Mouse (Mus musculus) forebrain, embryonic 11.5 days (tissue): Measurements from ENCODE around the gene Yaf2. TPM values are rescaled to one million over a fixed set of nuclear protein-coding genes. Genes with fewer than 3 reads are reported as not detected.
"Not testable (repeated sequence)": the region's sequence is repeated elsewhere in the genome, so short reads cannot be mapped to it uniquely, and the experiment has no call there.

Experiments used
- ATAC-seq: fragments of 200-750 bp; cut with Nextera tagmentation; replicated peaks from 2 replicates; pipeline ENCODE4 v1.8.0; 2017; ENCODE audit warnings: moderate TSS enrichment; ENCODE audit not compliant: low FRiP score
- DNase-seq: peaks from one replicate; pipeline ENCODE4 v3.0.0-alpha.2; 2017; ENCODE audit warnings: low spot score
- H3K27ac ChIP-seq: fragments of 300-500 bp; sonication (generic); 2 replicates; pipeline ENCODE4 v1.5.1; 2014; ENCODE audit warnings: low read depth, low read length
- H3K27me3 ChIP-seq: fragments of 300-500 bp; sonication (generic); 2 replicates; pipeline ENCODE4 v1.6.1; 2014; ENCODE audit warnings: mild to moderate bottlenecking, low read length, mixed read lengths; ENCODE audit not compliant: control insufficient read depth, insufficient read depth
- H3K36me3 ChIP-seq: fragments of 300-500 bp; sonication (generic); 2 replicates; pipeline ENCODE4 v1.6.1; 2014; ENCODE audit warnings: mild to moderate bottlenecking, low read length, moderate library complexity, mixed read lengths; ENCODE audit not compliant: control insufficient read depth, insufficient read depth
- H3K4me1 ChIP-seq: fragments of 300-500 bp; sonication (generic); replicated peaks from 2 replicates; pipeline ENCODE4 v1.6.1; 2014; ENCODE audit warnings: low read length, mixed read lengths; ENCODE audit not compliant: control insufficient read depth, insufficient read depth
- H3K4me2 ChIP-seq: fragments of 300-500 bp; sonication (generic); 2 replicates; pipeline ENCODE4 v1.6.1; 2014; ENCODE audit warnings: low read depth, mild to moderate bottlenecking, low read length, moderate library complexity, mixed read lengths; ENCODE audit not compliant: severe bottlenecking
- H3K4me3 ChIP-seq: fragments of 300-500 bp; sonication (generic); 2 replicates; pipeline ENCODE4 v1.5.1; 2014; ENCODE audit warnings: low read depth, low read length
- H3K9ac ChIP-seq: fragments of 300-500 bp; sonication (generic); 2 replicates; pipeline ENCODE4 v1.6.1; 2014; ENCODE audit warnings: low read length
- H3K9me3 ChIP-seq: fragments of 300-500 bp; sonication (generic); 2 replicates; pipeline ENCODE4 v1.6.1; 2016; ENCODE audit warnings: low read length, mixed read lengths; ENCODE audit not compliant: control insufficient read depth
- WGBS: fragments of 180-500 bp; shearing (Covaris S2); extraction: QIAGEN DNeasy Blood & Tissue Kit; methylation state at CpG from one replicate; pipeline ENCODE4 v1.1.7; 2014; 5-methylcytosine and 5-hydroxymethylcytosine counted together
- polyA plus RNA-seq: library from polyadenylated mRNA; unstranded; fragments of >200 nt; fragmentation: Nextera tagmentation; extraction: Ambion mirVana; gene quantifications from 2 replicates; pipeline ENCODE4 v1.2.1, GENCODE M21; 2014

The Yaf2 gene
- polyA plus RNA-seq, 1 experiment from 2014 or later, result 116 TPM

DNA sequence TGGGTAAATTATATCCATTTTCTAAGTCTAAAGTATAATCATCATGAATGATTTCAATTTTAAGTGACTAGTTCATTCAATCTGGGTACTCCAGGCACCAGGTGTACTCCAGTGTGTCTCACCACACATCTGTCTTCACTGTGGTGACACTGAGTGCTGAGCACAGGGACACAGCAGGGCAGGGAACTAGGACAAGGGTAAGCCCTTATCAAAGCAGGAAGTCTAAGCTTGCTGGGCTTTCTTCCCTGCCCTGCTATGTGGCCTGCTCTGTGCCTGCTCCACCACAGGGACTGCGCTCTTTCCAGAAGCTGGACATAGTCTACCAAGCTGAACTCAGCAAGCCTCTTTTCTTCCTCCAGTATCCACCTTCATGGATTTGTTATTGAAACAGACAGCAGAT, 18.0 kb downstream of the Yaf2 start:
- Histone ChIP-seq H3K4me3 (no peak overlapping the region), H3K27ac (no peak overlapping the region), H3K4me2 (no peak overlapping the region), H3K27me3 (no peaks in the 10 kb centered on the region), H3K4me1 (no peaks in the 10 kb centered on the region), H3K36me3 (no peaks in the 10 kb centered on the region), H3K9ac (no peak overlapping the region), H3K9me3 (no peaks in the 10 kb centered on the region)
- ATAC-seq (no peak), DNase-seq (no peak)
- 90% methylated on average over 1 of the region's 1 CpGs for WGBS

DNA sequence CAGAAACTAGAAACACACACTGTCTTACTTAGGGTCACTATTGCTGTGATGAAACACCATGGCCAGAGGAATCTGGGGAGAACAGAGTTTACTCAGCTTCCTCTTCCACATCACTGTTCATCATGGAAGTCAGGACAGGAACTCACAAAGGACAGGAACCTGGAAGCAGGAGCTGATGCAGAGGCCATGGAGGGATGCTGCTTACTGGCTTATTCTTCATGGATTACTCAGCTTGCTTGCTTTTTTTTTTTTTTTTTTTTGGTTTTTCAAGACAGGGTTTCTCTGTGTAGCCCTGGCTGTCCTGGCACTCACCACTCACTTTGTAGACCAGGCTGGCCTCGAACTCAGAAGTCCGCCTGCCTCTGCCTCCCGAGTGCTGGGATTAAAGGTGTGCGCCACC, 26.4 kb downstream of the Yaf2 start:
- not testable (repeated sequence) for H3K4me3 ChIP-seq, DNase-seq, ATAC-seq, H3K27ac ChIP-seq, H3K27me3 ChIP-seq, H3K9me3 ChIP-seq, H3K36me3 ChIP-seq, H3K4me2 ChIP-seq, H3K4me1 ChIP-seq, H3K9ac ChIP-seq
- WGBS, result 92% methylated on average over 4 of the region's 4 CpGs

DNA sequence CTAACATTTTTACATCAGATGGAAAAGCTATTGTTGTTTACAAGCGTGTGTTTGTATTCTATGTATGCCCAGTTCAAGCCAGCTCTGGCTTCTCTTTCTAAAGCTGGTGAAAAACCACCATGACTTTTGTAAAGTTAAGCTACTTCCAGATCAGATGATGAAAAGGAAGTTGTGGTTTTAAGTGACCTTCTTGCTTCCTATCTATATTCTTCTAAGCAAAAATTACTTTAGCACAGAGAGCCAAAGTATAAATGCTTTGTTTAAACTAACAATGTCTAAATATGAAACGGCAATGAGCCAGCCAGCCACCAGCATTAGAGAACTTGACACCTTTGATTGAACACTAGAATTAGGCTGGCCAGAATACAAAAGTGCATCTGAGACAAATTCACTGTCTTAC, 38.5 kb downstream of the Yaf2 start:
- Histone ChIP-seq H3K9me3 (no peaks in the 10 kb centered on the region), H3K27me3 (no peaks in the 10 kb centered on the region), H3K4me1 (peaks cover 2% of the 10 kb centered on the region; the same call in 1 of the 2 replicates), H3K36me3 (no peaks in the 10 kb centered on the region), H3K4me3 (no peak overlapping the region), H3K9ac (no peak overlapping the region), H3K27ac (no peak overlapping the region), H3K4me2 (no peak overlapping the region)
- DNase-seq (no peak), ATAC-seq (no peak)
- 86% methylated on average over 2 of the region's 2 CpGs for WGBS

DNA sequence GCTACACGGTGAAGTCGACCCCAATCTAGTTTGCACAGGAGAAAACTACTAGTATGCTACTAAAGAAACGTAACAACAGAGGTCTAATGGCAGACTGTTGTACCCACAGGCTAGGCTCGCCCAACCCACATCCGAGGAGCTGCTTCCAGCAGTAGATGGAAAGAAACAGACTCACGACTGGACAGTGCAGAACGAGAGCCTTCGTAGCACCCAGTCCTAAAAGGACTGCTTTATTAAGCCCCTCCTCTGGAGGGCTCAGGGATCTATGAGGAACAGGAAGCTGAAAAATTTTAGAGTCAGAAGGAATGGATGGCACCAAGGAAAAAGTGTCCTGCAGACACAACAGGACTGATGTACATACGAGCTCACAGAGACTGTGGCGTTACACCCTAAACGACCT, 42.3 kb downstream of the Yaf2 start:
- no peak for ATAC-seq
- Histone ChIP-seq H3K36me3 (no peaks in the 10 kb centered on the region; the same call in 1 of the 2 replicates), H3K4me3 (no peak overlapping the region), H3K9me3 (no peaks in the 10 kb centered on the region), H3K4me2 (no peak overlapping the region), H3K9ac (no peak overlapping the region), H3K27ac (no peak overlapping the region), H3K27me3 (no peaks in the 10 kb centered on the region), H3K4me1 (no peaks in the 10 kb centered on the region)
- 92% methylated on average over 11 of the region's 11 CpGs for WGBS
- no peak for DNase-seq

DNA sequence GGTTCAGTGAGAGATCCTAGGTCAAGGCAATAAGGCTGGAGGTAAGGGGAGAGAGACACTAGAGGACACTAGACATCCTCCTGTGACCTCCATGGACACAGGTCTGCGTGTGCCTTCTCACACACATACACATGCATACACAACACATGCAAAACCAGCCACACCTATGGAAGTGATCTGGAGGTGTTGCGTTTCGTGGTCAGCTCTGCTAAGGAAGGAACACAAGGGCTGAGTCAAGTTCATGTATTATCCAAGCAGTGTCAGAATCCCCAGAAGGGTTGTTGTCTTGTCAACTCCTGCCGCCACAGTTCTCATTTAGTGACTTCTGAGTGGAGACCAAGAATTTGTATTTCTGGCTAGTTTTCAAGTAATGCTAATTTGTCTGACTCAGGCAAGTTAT, 48.4 kb downstream of the Yaf2 start:
- ATAC-seq (no peak), DNase-seq (no peak)
- WGBS, result 91% methylated on average over 4 of the region's 4 CpGs
- Histone ChIP-seq H3K4me1 (no peaks in the 10 kb centered on the region), H3K4me3 (no peak overlapping the region), H3K4me2 (no peak overlapping the region), H3K27me3 (no peaks in the 10 kb centered on the region), H3K27ac (no peak overlapping the region), H3K36me3 (no peaks in the 10 kb centered on the region; the same call in 1 of the 2 replicates), H3K9ac (no peak overlapping the region), H3K9me3 (no peaks in the 10 kb centered on the region)

DNA sequence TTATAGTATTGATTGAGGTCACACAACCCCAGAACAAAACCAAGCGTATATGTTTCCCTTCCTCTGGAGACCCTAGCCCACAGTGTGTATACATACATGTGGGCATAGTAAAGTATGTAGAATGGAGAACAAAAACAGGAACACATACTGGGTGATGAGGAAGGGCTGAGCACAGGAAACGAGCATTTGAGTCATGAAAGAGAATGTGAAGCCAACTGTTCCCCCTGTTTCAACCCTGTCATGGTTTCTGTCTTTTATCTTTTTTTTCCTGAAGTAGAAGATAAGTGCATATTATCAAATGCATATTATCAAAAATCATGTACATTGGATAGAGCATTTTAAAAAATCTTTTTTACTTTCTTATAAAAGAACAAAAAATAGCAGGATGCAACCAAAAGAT, 49.1 kb downstream of the Yaf2 start:
- Histone ChIP-seq H3K9ac (no peak overlapping the region), H3K27me3 (no peaks in the 10 kb centered on the region), H3K4me2 (no peak overlapping the region), H3K36me3 (no peaks in the 10 kb centered on the region; the same call in 1 of the 2 replicates), H3K4me3 (no peak overlapping the region), H3K27ac (no peak overlapping the region), H3K9me3 (no peaks in the 10 kb centered on the region), H3K4me1 (no peaks in the 10 kb centered on the region)
- ATAC-seq, result no peak
- 80% methylated on average over 2 of the region's 2 CpGs for WGBS
- DNase-seq, result no peak

DNA sequence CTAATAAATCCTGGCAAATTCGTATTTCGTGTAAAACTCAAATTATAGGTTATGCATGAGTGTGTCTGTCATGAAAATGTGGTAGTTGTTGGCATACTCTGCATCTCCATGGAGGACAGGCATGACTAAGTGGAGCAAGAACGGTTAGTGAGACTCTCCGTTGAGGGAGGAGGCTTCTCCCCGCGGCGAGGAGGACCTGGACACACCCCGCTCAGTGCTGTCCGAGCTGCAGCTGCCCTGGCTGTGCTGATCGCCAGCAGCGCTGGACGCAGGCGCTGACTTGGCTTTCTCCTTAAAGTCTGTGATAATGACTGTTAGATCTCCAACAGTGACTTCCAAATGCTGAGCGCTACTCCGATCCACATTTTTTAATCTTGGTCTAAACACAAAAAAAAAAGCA, 51.5 kb downstream of the Yaf2 start:
- DNase-seq (no peak), ATAC-seq (no peak)
- H3K27me3 ChIP-seq, result no peaks in the 10 kb centered on the region
- 82% methylated on average over 15 of the region's 15 CpGs for WGBS
- H3K4me1 ChIP-seq, result no peaks in the 10 kb centered on the region
- H3K9me3 ChIP-seq, result no peaks in the 10 kb centered on the region
- no peak overlapping the region for H3K4me3 ChIP-seq
- H3K36me3 ChIP-seq, result peaks cover 2% of the 10 kb centered on the region; the same call in 1 of the 2 replicates
- no peak overlapping the region for H3K9ac ChIP-seq
- no peak overlapping the region for H3K27ac ChIP-seq
- no peak overlapping the region for H3K4me2 ChIP-seq

DNA sequence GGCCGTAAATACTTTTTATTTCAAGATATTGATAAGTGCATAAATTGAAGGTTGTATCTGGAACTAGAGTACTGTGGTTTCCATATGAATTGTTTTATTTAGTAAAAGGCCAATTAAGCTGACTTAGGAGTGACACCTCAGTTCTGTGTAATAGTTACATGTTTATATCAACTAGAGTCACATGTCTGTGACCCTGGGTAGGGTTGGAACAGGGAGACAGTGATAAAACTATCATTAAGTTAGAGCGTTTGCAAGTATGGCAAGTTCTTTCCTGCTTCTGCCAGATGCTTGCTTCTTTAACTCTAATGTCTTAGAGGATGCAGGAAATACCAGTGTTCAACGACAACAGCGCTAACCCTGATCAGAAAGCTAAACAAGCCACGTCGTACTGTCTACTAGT, 52.4 kb downstream of the Yaf2 start:
- H3K4me1 ChIP-seq, result no peaks in the 10 kb centered on the region
- H3K4me2 ChIP-seq, result no peak overlapping the region
- WGBS, result 93% methylated on average over 6 of the region's 6 CpGs
- ATAC-seq (no peak), DNase-seq (no peak)
- H3K9me3 ChIP-seq, result no peaks in the 10 kb centered on the region
- no peaks in the 10 kb centered on the region for H3K27me3 ChIP-seq
- H3K4me3 ChIP-seq, result no peak overlapping the region
- no peak overlapping the region for H3K9ac ChIP-seq
- H3K27ac ChIP-seq, result no peak overlapping the region
- peaks cover 2% of the 10 kb centered on the region; the same call in 1 of the 2 replicates for H3K36me3 ChIP-seq

DNA sequence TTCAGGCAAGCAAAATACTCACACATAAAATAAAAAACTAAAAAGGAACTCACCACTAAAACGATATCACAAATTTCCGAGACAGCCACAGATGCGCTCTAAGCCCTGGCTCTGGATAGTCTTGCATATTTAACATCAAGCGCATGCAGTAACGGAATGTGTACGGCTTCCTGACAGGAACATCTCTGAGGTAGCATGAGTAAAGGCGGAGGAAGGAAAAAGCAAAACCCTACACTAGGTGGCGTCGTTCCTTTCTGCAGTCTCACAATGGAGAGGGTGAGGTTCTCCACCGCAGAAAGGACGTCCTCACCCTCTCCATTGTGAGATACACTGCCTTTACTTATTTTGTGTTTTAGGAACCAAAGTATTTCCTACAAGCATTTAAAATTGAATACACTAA, 53.4 kb downstream of the Yaf2 start:
- H3K4me2 ChIP-seq, result no peak overlapping the region
- ATAC-seq, result no peak
- H3K9ac ChIP-seq, result no peak overlapping the region
- WGBS, result 70% methylated on average over 11 of the region's 11 CpGs
- H3K27ac ChIP-seq, result no peak overlapping the region
- no peak for DNase-seq
- H3K27me3 ChIP-seq, result no peaks in the 10 kb centered on the region
- H3K9me3 ChIP-seq, result no peaks in the 10 kb centered on the region
- peaks cover 2% of the 10 kb centered on the region; the same call in 1 of the 2 replicates for H3K36me3 ChIP-seq
- H3K4me1 ChIP-seq, result no peaks in the 10 kb centered on the region
- no peak overlapping the region for H3K4me3 ChIP-seq
